Mouse (Mus musculus) liver, embryonic 11.5 days (tissue): Measurements from ENCODE around the gene Apoc2. TPM values are rescaled to one million over a fixed set of nuclear protein-coding genes. Genes with fewer than 3 reads are reported as not detected.

ENCODE experiments used
- ATAC-seq: fragments of 200-750 bp; cut with Nextera tagmentation; replicated peaks from 2 replicates; pipeline ENCODE4 v1.8.0; 2017; ENCODE audit warnings: moderate number of reproducible peaks, mild to moderate bottlenecking, moderate TSS enrichment, moderate library complexity; ENCODE audit not compliant: low FRiP score
- DNase-seq: peaks from one replicate; pipeline ENCODE4 v3.0.0-alpha.2; 2017; ENCODE audit warnings: low spot score
- H3K27ac ChIP-seq: fragments of 300-500 bp; sonication (generic); 2 replicates; pipeline ENCODE4 v1.5.1; 2014; ENCODE audit warnings: mild to moderate bottlenecking, low read depth, low read length, control low read depth
- H3K27me3 ChIP-seq: fragments of 300-500 bp; sonication (generic); replicated peaks from 2 replicates; pipeline ENCODE4 v1.6.1; 2014; ENCODE audit warnings: low read length, mixed read lengths; ENCODE audit not compliant: control insufficient read depth, insufficient read depth
- H3K36me3 ChIP-seq: fragments of 300-500 bp; sonication (generic); 2 replicates; pipeline ENCODE4 v1.6.1; 2014; ENCODE audit warnings: mild to moderate bottlenecking, low read length, moderate library complexity, mixed read lengths; ENCODE audit not compliant: control insufficient read depth, insufficient read depth
- H3K4me1 ChIP-seq: fragments of 300-500 bp; sonication (generic); replicated peaks from 2 replicates; pipeline ENCODE4 v1.6.1; 2014; ENCODE audit warnings: low read length, mixed read lengths; ENCODE audit not compliant: control insufficient read depth, insufficient read depth
- H3K4me2 ChIP-seq: fragments of 300-500 bp; sonication (generic); 2 replicates; pipeline ENCODE4 v1.6.1; 2014; ENCODE audit warnings: mild to moderate bottlenecking, control low read depth, moderate library complexity
- H3K4me3 ChIP-seq: fragments of 300-500 bp; sonication (generic); 2 replicates; pipeline ENCODE4 v1.5.1; 2014; ENCODE audit warnings: low read depth, low read length, control low read depth
- H3K9ac ChIP-seq: fragments of 300-500 bp; sonication (generic); 2 replicates; pipeline ENCODE4 v1.6.1; 2014; ENCODE audit warnings: low read depth, low read length, control low read depth
- H3K9me3 ChIP-seq: fragments of 300-500 bp; sonication (generic); 2 replicates; pipeline ENCODE4 v1.6.1; 2016; ENCODE audit warnings: low read length, inconsistent platforms, mixed read lengths; ENCODE audit not compliant: control insufficient read depth
- WGBS: fragments of 180-500 bp; shearing (Covaris S2); extraction: QIAGEN DNeasy Blood & Tissue Kit; methylation state at CpG from one replicate; pipeline ENCODE4 v1.1.7; 2014; 5-methylcytosine and 5-hydroxymethylcytosine counted together
- polyA plus RNA-seq: library from polyadenylated mRNA; unstranded; fragments of >200 nt; fragmentation: Nextera tagmentation; extraction: Ambion mirVana; gene quantifications from 2 replicates; pipeline ENCODE4 v1.2.1, GENCODE M21; 2014

Apoc2 gene
- polyA plus RNA-seq, 1 experiment from 2014 or later: 244 TPM

- peak overlapping the region; percentile 72; the same call in 1 of the 2 replicates for H3K27ac ChIP-seq
- H3K9ac ChIP-seq: no peak overlapping the region
- ATAC-seq (no peak), DNase-seq (no peak)
- H3K4me2 ChIP-seq: no peak overlapping the region
- H3K9me3 ChIP-seq: no peaks in the 10 kb centered on the region
- 80% methylated on average over 15 of the region's 15 CpGs for WGBS
- peaks cover 47% of the 10 kb centered on the region for H3K36me3 ChIP-seq
- H3K4me3 ChIP-seq: no peak overlapping the region
- peaks cover 24% of the 10 kb centered on the region for H3K4me1 ChIP-seq
- no peaks in the 10 kb centered on the region for H3K27me3 ChIP-seq
Measured at GRCm38 (mm10) chr7:19633855-19634254, 43.9 kb downstream of the Apoc2 start.

DNA sequence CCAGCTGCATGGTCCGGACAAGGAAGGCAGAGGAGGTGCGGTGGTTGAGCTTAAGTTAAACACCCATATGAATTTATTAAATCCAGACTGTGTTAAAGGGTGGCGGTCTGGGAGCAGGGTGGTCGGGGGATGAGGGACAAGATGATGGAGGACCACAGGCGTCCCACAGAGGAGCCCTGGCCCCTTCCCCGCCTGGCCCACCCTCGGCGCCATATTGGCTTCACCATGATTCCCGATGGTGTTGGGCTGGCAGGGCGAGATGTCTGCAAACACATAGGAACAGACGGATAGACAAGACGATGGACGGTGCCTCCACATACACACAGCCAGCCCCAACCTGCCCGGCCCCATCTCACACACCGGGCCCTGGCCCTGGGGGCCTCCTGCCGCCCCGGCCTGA, 44.5 kb downstream of the Apoc2 start:
- 90% methylated on average over 17 of the region's 17 CpGs for WGBS
- peaks cover 41% of the 10 kb centered on the region for H3K36me3 ChIP-seq
- peaks cover 24% of the 10 kb centered on the region for H3K4me1 ChIP-seq
- ATAC-seq: no peak
- no peak for DNase-seq
- H3K9me3 ChIP-seq: no peaks in the 10 kb centered on the region
- H3K4me3 ChIP-seq: no peak overlapping the region
- H3K4me2 ChIP-seq: no peak overlapping the region
- H3K27ac ChIP-seq: peak overlapping the region; percentile 72
- H3K27me3 ChIP-seq: no peaks in the 10 kb centered on the region
- no peak overlapping the region for H3K9ac ChIP-seq

- Histone ChIP-seq H3K27me3 (no peaks in the 10 kb centered on the region), H3K4me1 (peaks cover 24% of the 10 kb centered on the region), H3K9ac (0 out of 2 replicates have a peak overlapping the region, but pooled peaks have one; percentile 31), H3K36me3 (peaks cover 37% of the 10 kb centered on the region), H3K9me3 (no peaks in the 10 kb centered on the region), H3K4me3 (no peak overlapping the region), H3K27ac (peak overlapping the region; percentile 72), H3K4me2 (peak overlapping the region; percentile 45)
- ATAC-seq (peak; percentile 73), DNase-seq (no peak)
Measured at GRCm38 (mm10) chr7:19632720-19633119, 45.0 kb downstream of the Apoc2 start.

DNA sequence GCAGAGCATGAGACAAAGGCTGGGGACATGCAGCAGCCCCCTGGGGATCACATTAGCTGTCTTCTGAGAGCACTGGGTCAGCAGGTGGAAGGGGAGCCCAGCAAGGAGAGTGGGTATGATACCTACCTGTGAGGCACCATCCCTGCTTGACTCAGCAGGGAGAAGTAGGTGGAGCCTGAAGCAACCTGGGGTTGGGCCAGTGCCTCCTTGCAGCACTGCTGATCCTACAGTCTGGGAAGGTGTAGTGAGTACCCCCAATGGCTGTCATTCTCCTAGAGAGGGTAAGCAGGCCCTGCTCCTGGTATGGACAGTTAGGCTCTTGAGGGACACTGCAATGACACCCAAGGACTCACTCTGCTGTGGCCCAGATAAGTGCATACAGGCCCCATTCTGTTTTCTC, 45.5 kb downstream of the Apoc2 start:
- Histone ChIP-seq H3K4me1 (peaks cover 24% of the 10 kb centered on the region), H3K4me3 (no peak overlapping the region), H3K27me3 (no peaks in the 10 kb centered on the region), H3K9ac (0 out of 2 replicates have a peak overlapping the region, but pooled peaks have one; percentile 31), H3K27ac (peak overlapping the region; percentile 72), H3K36me3 (peaks cover 33% of the 10 kb centered on the region), H3K9me3 (no peaks in the 10 kb centered on the region), H3K4me2 (peak overlapping the region; percentile 45)
- ATAC-seq (peak; percentile 18; the same call in 1 of the 2 replicates), DNase-seq (no peak)

DNA sequence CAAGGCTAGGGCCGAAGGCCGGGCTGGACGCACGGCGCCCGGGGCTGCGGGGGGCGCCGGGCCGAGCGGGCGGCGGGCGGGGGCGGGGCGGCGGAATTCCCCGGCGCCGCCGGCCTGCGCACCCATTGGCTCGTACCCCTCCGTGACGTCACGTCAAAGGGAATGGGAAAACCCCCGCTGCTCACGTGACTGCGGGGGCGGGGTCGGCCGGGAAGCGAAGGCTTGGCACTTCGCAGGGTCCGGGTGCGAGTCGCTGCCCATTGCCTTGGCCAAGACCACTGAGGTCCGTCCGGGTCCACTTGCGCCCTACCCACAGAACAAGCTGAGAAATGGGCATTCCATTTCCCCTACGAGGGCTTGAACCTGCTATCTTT, 48.4 kb downstream of the Apoc2 start, which contains the start of gene Relb:
TSS of gene Relb (minus strand) at position 78 of the 374 bp plus-strand sequence.
- 1% methylated on average over 41 of the region's 41 CpGs for WGBS
- peak within 1 kb of the TSS; percentile 61 for H3K9ac ChIP-seq
- peak within 1 kb of the TSS; percentile 79 for H3K4me3 ChIP-seq
- H3K4me2 ChIP-seq: peak within 1 kb of the TSS; percentile 99
- H3K36me3 ChIP-seq: peaks cover 8% of the 10 kb centered on the region
- H3K27me3 ChIP-seq: no peaks in the 10 kb centered on the region
- peak within 1 kb of the TSS; percentile 76 for H3K27ac ChIP-seq
- H3K9me3 ChIP-seq: no peaks in the 10 kb centered on the region
- ATAC-seq (peak; percentile 42), DNase-seq (peak; percentile 88)
- H3K4me1 ChIP-seq: peaks cover 24% of the 10 kb centered on the region

- H3K4me1 ChIP-seq: peaks cover 20% of the 10 kb centered on the region
- peak overlapping the region; percentile 79 for H3K4me3 ChIP-seq
- peak overlapping the region; percentile 76 for H3K27ac ChIP-seq
- 1% methylated on average over 55 of the region's 57 CpGs for WGBS
- H3K27me3 ChIP-seq: no peaks in the 10 kb centered on the region; the same call in 1 of the 2 replicates
- H3K36me3 ChIP-seq: peaks cover 5% of the 10 kb centered on the region; the same call in 1 of the 2 replicates
- H3K9ac ChIP-seq: peak overlapping the region; percentile 61
- DNase-seq: peak; percentile 97
- H3K9me3 ChIP-seq: no peaks in the 10 kb centered on the region
- peak overlapping the region; percentile 99 for H3K4me2 ChIP-seq
- peak; percentile 83 for ATAC-seq
Measured at GRCm38 (mm10) chr7:19628536-19629360, 49.0 kb downstream of the Apoc2 start.

- H3K4me2 ChIP-seq: peak overlapping the region; percentile 99
- peak overlapping the region; percentile 21; the same call in 1 of the 2 replicates for H3K27ac ChIP-seq
- peak overlapping the region; percentile 79 for H3K4me3 ChIP-seq
- WGBS: 9% methylated on average over 17 of the region's 17 CpGs
- H3K9me3 ChIP-seq: no peaks in the 10 kb centered on the region
- H3K27me3 ChIP-seq: no peaks in the 10 kb centered on the region; the same call in 1 of the 2 replicates
- ATAC-seq (no peak), DNase-seq (no peak)
- peaks cover 14% of the 10 kb centered on the region for H3K4me1 ChIP-seq
- no peak overlapping the region for H3K9ac ChIP-seq
- H3K36me3 ChIP-seq: no peaks in the 10 kb centered on the region; the same call in 1 of the 2 replicates
Measured at GRCm38 (mm10) chr7:19628192-19628535, 49.6 kb downstream of the Apoc2 start.

- no peaks in the 10 kb centered on the region for H3K9me3 ChIP-seq
- WGBS: 58% methylated on average over 3 of the region's 3 CpGs
- no peak for DNase-seq
- H3K4me3 ChIP-seq: peak overlapping the region; percentile 79
- no peaks in the 10 kb centered on the region; the same call in 1 of the 2 replicates for H3K27me3 ChIP-seq
- ATAC-seq: no peak
- H3K4me2 ChIP-seq: peak overlapping the region; percentile 99
- no peak overlapping the region for H3K9ac ChIP-seq
- no peak overlapping the region; the same call in 1 of the 2 replicates for H3K27ac ChIP-seq
- peaks cover 11% of the 10 kb centered on the region for H3K4me1 ChIP-seq
- H3K36me3 ChIP-seq: no peaks in the 10 kb centered on the region
Measured at GRCm38 (mm10) chr7:19627721-19628120, 50.0 kb downstream of the Apoc2 start.
